Mouse (Mus musculus) stomach, postnatal 0 days (tissue): ENCODE data around the gene Hspbap1.

Experiments used
- CTCF ChIP-seq: IDR thresholded peaks from 2 replicates; pipeline ENCODE4 v1.5.1; 2016; ENCODE audit warnings: antibody characterized with exemption, low read depth, mild to moderate bottlenecking, moderate library complexity
- EP300 ChIP-seq: optimal IDR thresholded peaks from 2 replicates; pipeline ENCODE3; 2016; ENCODE audit warnings: antibody characterized with exemption

DNA sequence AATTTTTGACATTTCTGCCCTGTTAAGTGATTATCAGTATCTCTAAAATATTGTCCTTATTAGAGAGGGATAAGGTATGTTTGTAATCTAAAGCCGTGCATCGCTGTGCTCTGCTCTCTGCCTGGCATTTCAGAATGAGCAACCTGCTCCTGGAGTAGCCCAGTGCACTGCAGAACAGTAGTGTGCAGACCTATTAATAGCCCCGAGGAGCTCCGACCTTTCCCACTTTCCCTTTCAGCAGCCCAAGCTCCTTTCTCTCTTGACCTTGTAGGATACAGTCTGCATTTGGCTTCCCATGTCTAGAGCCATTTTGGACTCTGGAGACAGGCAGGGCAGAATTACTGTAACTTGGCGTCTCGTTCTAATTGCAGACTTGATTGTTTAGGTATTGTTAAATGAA lies 18.2 kb downstream of the Hspbap1 start:
- no peak for TF ChIP-seq CTCF
- no peak for TF ChIP-seq EP300
